Mouse (Mus musculus): ENCODE results near the gene Megf11. TPM values are rescaled to one million over a fixed set of nuclear protein-coding genes. Genes with fewer than 3 reads are reported as not detected.

Gene Megf11
- polyA plus RNA-seq, 1 experiment, result 0.94 TPM

DNA sequence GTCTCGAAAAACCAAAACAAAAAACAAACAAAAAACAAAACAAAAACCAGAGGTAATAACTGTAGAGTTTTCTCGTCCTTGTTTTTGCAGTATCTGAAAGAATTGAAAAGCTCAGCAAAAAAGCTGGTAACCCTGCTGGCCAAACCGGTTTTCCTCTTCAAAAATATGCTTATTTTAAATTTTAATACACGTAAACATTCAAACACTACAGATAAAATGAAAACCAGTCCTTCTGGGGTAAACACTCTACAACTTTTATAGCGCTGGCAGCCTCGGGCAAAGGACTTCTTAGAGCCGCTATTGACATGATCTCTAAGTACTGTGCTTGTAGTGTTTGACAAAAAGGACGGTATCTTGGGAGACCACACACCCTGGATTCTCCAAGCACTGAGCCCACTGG lies 43.8 kb upstream of the Megf11 start:
- H3K9me3 ChIP-seq (replicated peaks; ENCODE audit: control insufficient read depth, insufficient read depth, low read length, poor library complexity, severe bottlenecking), result no peaks in the 10 kb centered on the region
- no peak overlapping the region for H3K27ac ChIP-seq (ENCODE audit: insufficient read depth, low read length)
- no peak for TF ChIP-seq CTCF (IDR thresholded peaks at IDR 0.05; ENCODE audit: low read depth, low read length)
- TF ChIP-seq POLR2A (IDR thresholded peaks at IDR 0.05; ENCODE audit: insufficient read depth, low read length), result no peak
- no peak for TF ChIP-seq EP300 (IDR thresholded peaks at IDR 0.05; ENCODE audit: insufficient read depth, low read depth, low read length)
- H3K36me3 ChIP-seq (ENCODE audit: control insufficient read depth, insufficient read depth, low read length, poor library complexity, severe bottlenecking), result no peaks in the 10 kb centered on the region
- H3K4me3 ChIP-seq (ENCODE audit: low read depth, low read length), result no peak overlapping the region
- peak overlapping the region; percentile 89 for H3K9ac ChIP-seq (ENCODE audit: low read depth, poor library complexity, severe bottlenecking)
- no peaks in the 10 kb centered on the region for H3K4me1 ChIP-seq (ENCODE audit: control insufficient read depth, insufficient read depth, low read length)
- no peaks in the 10 kb centered on the region for H3K27me3 ChIP-seq (ENCODE audit: control insufficient read depth, insufficient read depth, low read length, poor library complexity, severe bottlenecking)

DNA sequence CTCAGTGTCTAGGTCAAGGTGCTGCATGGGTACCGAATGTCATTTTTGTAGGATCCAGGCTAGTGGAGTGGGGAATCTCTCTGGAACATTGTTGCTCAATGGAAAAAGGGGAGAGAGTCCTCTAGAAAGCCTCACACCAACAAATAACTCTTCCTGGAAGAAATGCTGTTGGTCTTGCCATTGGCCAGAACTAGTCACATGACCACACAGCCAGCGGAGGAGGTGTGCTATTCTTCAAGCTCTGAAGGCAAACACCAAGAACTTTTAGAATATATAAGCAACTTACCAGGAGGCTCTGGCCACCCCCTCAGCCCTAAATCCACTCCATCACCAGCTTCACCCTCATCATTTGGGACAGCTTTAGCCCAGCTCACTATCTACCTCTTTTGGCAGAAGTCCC lies 41.8 kb upstream of the Megf11 start:
- H3K27ac ChIP-seq (ENCODE audit: insufficient read depth, low read length), result no peak overlapping the region
- H3K4me1 ChIP-seq (ENCODE audit: control insufficient read depth, insufficient read depth, low read length), result no peaks in the 10 kb centered on the region
- no peaks in the 10 kb centered on the region for H3K9me3 ChIP-seq (replicated peaks; ENCODE audit: control insufficient read depth, insufficient read depth, low read length, poor library complexity, severe bottlenecking)
- TF ChIP-seq CTCF (IDR thresholded peaks at IDR 0.05; ENCODE audit: low read depth, low read length), result no peak
- no peak for TF ChIP-seq EP300 (IDR thresholded peaks at IDR 0.05; ENCODE audit: insufficient read depth, low read depth, low read length)
- no peak for TF ChIP-seq POLR2A (IDR thresholded peaks at IDR 0.05; ENCODE audit: insufficient read depth, low read length)
- H3K27me3 ChIP-seq (ENCODE audit: control insufficient read depth, insufficient read depth, low read length, poor library complexity, severe bottlenecking), result no peaks in the 10 kb centered on the region
- H3K4me3 ChIP-seq (ENCODE audit: low read depth, low read length), result no peak overlapping the region
- H3K9ac ChIP-seq (ENCODE audit: low read depth, poor library complexity, severe bottlenecking), result no peak overlapping the region
- no peaks in the 10 kb centered on the region for H3K36me3 ChIP-seq (ENCODE audit: control insufficient read depth, insufficient read depth, low read length, poor library complexity, severe bottlenecking)

DNA sequence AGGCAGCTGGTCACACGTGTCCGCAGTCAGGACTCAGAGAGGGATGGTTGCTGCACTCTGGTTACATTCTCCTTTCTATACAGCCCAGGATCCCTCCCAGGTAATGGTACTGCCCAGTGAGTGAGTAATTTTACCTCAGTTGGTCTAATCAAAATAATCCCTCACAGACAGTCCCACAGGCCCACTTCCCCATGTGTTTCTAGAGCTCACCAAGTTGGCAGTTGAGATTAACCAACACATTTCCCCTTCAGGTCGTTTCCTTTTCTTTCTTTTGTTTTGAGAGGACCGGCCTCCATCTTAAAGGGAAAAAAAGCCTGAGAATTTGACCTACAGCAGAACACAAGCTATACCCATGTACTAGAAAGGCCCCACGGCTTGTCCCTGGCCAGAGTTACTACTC lies 39.5 kb upstream of the Megf11 start:
- no peak overlapping the region for H3K9ac ChIP-seq (ENCODE audit: low read depth, poor library complexity, severe bottlenecking)

DNA sequence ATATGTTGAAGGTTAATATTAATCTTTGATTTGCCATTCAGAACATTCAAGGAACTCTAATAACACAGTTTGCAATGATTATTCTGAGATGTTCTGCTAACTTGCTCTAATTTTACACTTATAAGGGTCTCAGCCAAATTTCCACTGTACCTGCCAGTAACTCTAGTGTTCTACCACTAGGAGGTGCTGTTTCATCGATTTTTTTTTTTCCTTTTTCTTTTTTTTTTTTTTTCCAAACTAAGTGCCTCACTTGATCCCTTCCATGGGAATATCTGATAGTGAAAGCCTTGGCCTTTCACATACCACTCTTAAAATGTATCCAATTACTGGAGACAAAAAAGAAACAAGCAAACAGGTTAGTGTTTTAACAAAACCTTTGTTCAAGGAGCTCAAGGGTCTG lies 38.0 kb upstream of the Megf11 start:
- Histone ChIP-seq H3K27ac (ENCODE audit: insufficient read depth, low read length) (no peak overlapping the region), H3K4me3 (ENCODE audit: low read depth, low read length) (no peak overlapping the region), H3K36me3 (ENCODE audit: control insufficient read depth, insufficient read depth, low read length, poor library complexity, severe bottlenecking) (no peaks in the 10 kb centered on the region), H3K9ac (ENCODE audit: low read depth, poor library complexity, severe bottlenecking) (no peak overlapping the region), H3K27me3 (ENCODE audit: control insufficient read depth, insufficient read depth, low read length, poor library complexity, severe bottlenecking) (no peaks in the 10 kb centered on the region), H3K9me3 (replicated peaks; ENCODE audit: control insufficient read depth, insufficient read depth, low read length, poor library complexity, severe bottlenecking) (no peaks in the 10 kb centered on the region), H3K4me1 (ENCODE audit: control insufficient read depth, insufficient read depth, low read length) (no peaks in the 10 kb centered on the region)
- TF ChIP-seq EP300 (IDR thresholded peaks at IDR 0.05; ENCODE audit: insufficient read depth, low read depth, low read length) (no peak), POLR2A (IDR thresholded peaks at IDR 0.05; ENCODE audit: insufficient read depth, low read length) (no peak), CTCF (IDR thresholded peaks at IDR 0.05; ENCODE audit: low read depth, low read length) (no peak)

More for the DNA sequence above, 39.5 kb upstream of the Megf11 start:
- Histone ChIP-seq H3K27me3 (ENCODE audit: control insufficient read depth, insufficient read depth, low read length, poor library complexity, severe bottlenecking) (no peaks in the 10 kb centered on the region), H3K4me1 (ENCODE audit: control insufficient read depth, insufficient read depth, low read length) (no peaks in the 10 kb centered on the region), H3K36me3 (ENCODE audit: control insufficient read depth, insufficient read depth, low read length, poor library complexity, severe bottlenecking) (no peaks in the 10 kb centered on the region), H3K27ac (ENCODE audit: insufficient read depth, low read length) (no peak overlapping the region), H3K9me3 (replicated peaks; ENCODE audit: control insufficient read depth, insufficient read depth, low read length, poor library complexity, severe bottlenecking) (no peaks in the 10 kb centered on the region), H3K4me3 (ENCODE audit: low read depth, low read length) (no peak overlapping the region)
- no peak for TF ChIP-seq CTCF (IDR thresholded peaks at IDR 0.05; ENCODE audit: low read depth, low read length)
- TF ChIP-seq POLR2A (IDR thresholded peaks at IDR 0.05; ENCODE audit: insufficient read depth, low read length), result no peak
- TF ChIP-seq EP300 (IDR thresholded peaks at IDR 0.05; ENCODE audit: insufficient read depth, low read depth, low read length), result no peak

DNA sequence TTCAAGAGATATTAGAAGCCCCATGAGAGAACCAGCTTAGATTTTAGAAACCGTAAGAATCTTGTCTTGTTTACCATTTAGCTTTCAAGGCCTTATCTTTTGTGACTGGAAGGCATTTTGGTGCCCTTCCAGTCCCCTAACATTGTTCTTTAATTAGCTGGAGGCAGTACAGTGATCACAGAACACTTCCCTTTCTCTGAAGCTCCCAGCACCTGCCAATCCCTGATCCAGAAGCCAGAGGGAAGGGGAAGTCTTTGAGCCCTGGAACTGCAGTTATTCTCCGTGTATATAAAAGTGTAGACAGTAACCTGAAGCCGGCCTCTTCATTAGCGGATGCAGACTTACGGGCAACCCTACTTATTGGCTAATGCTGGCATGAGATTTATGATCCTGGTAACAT lies 35.9 kb upstream of the Megf11 start:
- no peak for TF ChIP-seq POLR2A (IDR thresholded peaks at IDR 0.05; ENCODE audit: insufficient read depth, low read length)
- TF ChIP-seq EP300 (IDR thresholded peaks at IDR 0.05; ENCODE audit: insufficient read depth, low read depth, low read length), result no peak
- no peak for TF ChIP-seq CTCF (IDR thresholded peaks at IDR 0.05; ENCODE audit: low read depth, low read length)
- no peak overlapping the region for H3K9ac ChIP-seq (ENCODE audit: low read depth, poor library complexity, severe bottlenecking)
- no peaks in the 10 kb centered on the region for H3K4me1 ChIP-seq (ENCODE audit: control insufficient read depth, insufficient read depth, low read length)
- no peak overlapping the region for H3K4me3 ChIP-seq (ENCODE audit: low read depth, low read length)
- no peaks in the 10 kb centered on the region for H3K27me3 ChIP-seq (ENCODE audit: control insufficient read depth, insufficient read depth, low read length, poor library complexity, severe bottlenecking)
- H3K9me3 ChIP-seq (replicated peaks; ENCODE audit: control insufficient read depth, insufficient read depth, low read length, poor library complexity, severe bottlenecking), result no peaks in the 10 kb centered on the region
- no peak overlapping the region for H3K27ac ChIP-seq (ENCODE audit: insufficient read depth, low read length)
- H3K36me3 ChIP-seq (ENCODE audit: control insufficient read depth, insufficient read depth, low read length, poor library complexity, severe bottlenecking), result no peaks in the 10 kb centered on the region

DNA sequence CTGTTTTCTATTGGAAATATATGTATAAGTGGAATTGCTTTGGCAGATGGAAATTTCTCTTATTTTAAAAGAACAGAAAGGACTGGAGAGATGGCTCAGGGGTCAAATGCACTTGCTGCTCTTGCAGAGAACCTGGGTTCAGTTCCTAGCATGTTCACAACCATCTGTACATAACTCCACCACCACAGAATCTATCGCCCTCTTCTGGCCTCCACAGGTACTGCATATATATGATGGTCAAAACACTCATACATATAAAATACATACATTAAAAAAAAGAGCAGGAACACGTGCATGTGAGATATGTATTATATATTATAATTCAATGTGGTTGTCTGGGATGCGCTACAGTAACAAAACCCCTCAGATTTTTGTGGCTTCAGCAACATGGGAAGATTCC lies 34.2 kb upstream of the Megf11 start:
- Histone ChIP-seq H3K36me3 (ENCODE audit: control insufficient read depth, insufficient read depth, low read length, poor library complexity, severe bottlenecking) (no peaks in the 10 kb centered on the region), H3K27ac (ENCODE audit: insufficient read depth, low read length) (no peak overlapping the region), H3K4me3 (ENCODE audit: low read depth, low read length) (no peak overlapping the region), H3K9me3 (replicated peaks; ENCODE audit: control insufficient read depth, insufficient read depth, low read length, poor library complexity, severe bottlenecking) (no peaks in the 10 kb centered on the region), H3K9ac (ENCODE audit: low read depth, poor library complexity, severe bottlenecking) (no peak overlapping the region), H3K4me1 (ENCODE audit: control insufficient read depth, insufficient read depth, low read length) (no peaks in the 10 kb centered on the region), H3K27me3 (ENCODE audit: control insufficient read depth, insufficient read depth, low read length, poor library complexity, severe bottlenecking) (no peaks in the 10 kb centered on the region)
- TF ChIP-seq POLR2A (IDR thresholded peaks at IDR 0.05; ENCODE audit: insufficient read depth, low read length), result no peak
- TF ChIP-seq CTCF (IDR thresholded peaks at IDR 0.05; ENCODE audit: low read depth, low read length), result peak; percentile 22
- no peak for TF ChIP-seq EP300 (IDR thresholded peaks at IDR 0.05; ENCODE audit: insufficient read depth, low read depth, low read length)
